Mouse (Mus musculus): ENCODE data around the gene Zfyve27. TPM values are rescaled to one million over a fixed set of nuclear protein-coding genes. Genes with fewer than 3 reads are reported as not detected.

Zfyve27 gene
- total RNA-seq, 2 experiments from 2014 or later, result 61.4 to 63.9 TPM

- DNase-seq (ENCODE audit: low spot score in 2 of 2), result no peak
Measured at GRCm38 (mm10) chr19:42139724-42140517, 23.8 kb upstream of the Zfyve27 start.

GRCm38 (mm10) chr19:42141998-42142397, 21.8 kb upstream of the Zfyve27 start:
- DNase-seq (ENCODE audit: low spot score in 2 of 2), result no peak

GRCm38 (mm10) chr19:42142757-42143156, 21.0 kb upstream of the Zfyve27 start:
- DNase-seq (ENCODE audit: low spot score in 2 of 2), result no peak

GRCm38 (mm10) chr19:42144067-42144466, 19.7 kb upstream of the Zfyve27 start:
- no peak for DNase-seq (ENCODE audit: low spot score in 2 of 2)

GRCm38 (mm10) chr19:42144541-42145167, 19.1 kb upstream of the Zfyve27 start:
- peak; percentile 52 to 69 for DNase-seq (ENCODE audit: low spot score in 2 of 2)

- DNase-seq (ENCODE audit: low spot score in 2 of 2), result no peak
Measured at GRCm38 (mm10) chr19:42145210-42145609, 18.5 kb upstream of the Zfyve27 start.

DNA sequence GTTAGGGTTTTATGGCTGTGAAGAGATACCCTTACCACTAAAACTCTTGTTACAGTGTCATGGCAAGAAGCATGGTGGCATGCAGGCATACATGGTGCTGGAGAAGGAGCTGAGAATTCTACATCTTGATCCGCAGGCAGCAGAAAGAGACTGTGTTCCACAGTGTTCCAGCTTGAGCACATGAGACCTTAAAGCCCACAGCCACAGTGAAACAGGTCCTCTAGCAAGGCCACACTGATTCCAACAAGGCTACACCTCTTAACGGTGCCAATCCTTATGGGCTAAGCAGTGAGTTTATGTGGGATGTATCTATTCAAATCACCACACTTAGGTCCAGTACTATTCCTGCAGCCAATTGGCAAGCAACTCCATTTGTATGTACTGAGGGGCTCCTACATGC, 18.0 kb upstream of the Zfyve27 start:
- DNase-seq (ENCODE audit: low spot score in 2 of 2), result no peak

DNA sequence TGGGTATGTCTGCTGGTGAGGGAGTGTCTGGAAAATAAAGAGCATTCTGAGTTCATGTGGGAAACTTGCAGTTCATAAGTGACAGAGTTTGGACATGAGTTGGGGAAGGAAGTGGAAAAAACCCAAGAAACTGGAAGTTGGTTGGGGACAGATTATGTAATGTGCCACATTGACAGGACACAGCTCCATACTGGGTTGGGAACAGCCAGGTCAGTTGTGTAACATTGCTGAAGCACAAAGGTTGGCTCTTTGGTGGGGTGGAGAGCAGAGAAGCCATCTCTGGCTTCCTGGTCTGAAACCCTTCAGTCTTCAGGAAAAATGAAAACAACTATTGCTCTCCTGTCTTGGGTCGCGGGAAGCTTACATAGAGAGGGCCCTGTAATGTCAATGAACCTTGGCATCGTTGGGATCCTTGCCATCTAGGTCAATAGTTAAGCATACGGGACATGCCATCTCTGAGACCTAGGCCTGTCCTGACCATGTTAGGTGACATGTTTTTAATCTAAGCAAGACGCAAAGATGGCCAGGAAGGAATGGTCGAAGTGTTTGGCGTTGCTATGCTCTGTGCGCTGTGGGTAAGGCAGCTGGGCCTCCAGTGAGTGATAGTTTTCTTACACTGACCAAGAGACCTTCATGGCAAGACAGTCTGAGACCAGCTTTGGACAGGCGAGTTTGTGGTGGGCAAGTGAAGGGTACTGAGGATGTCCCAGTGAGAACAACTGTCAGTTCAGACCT, 17.3 kb upstream of the Zfyve27 start:
- no peak for DNase-seq (ENCODE audit: low spot score in 2 of 2)

DNA sequence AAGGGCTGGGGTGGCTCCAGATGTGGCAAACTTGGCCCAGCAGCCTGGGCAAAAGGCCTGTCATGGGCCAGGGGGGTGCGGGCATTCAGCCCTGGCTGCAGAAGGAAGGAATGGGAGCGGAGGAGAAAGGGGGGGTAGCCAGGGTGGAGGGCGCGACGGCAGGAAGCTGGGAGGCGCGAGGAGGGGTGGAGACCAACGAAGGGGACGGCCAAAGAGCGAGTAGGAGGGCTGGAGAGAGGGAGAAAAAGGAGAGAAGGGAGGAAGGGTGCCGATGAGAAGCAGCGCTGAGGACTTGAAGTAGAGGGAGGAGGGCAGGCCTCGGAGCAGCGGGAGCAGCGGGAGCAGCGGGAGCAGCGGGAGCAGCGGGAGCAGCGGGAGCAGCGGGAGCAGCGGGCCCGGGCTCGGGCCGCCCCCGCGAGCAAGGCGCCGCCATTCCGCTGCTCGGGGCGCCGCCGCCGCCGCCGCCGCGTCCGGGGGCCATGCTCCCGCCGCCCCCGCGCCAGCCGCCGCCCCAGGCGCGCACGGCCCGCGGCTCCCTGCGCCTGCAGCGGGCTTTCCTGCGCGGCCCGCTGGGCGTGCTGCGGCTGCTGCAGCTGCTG, 16.5 kb upstream of the Zfyve27 start, which contains the start of gene Marveld1:
Gene Marveld1, plus strand, starts transcription at position 231 of the 599 bp plus-strand sequence.
- DNase-seq (ENCODE audit: low spot score in 2 of 2), result peak; percentile 30 to 65

GRCm38 (mm10) chr19:42147769-42148568, 15.8 kb upstream of the Zfyve27 start:
- DNase-seq (ENCODE audit: low spot score in 2 of 2), result peak; percentile 27 to 39

GRCm38 (mm10) chr19:42148569-42148860, 15.2 kb upstream of the Zfyve27 start:
- DNase-seq (ENCODE audit: low spot score in 2 of 2), result no peak

DNA sequence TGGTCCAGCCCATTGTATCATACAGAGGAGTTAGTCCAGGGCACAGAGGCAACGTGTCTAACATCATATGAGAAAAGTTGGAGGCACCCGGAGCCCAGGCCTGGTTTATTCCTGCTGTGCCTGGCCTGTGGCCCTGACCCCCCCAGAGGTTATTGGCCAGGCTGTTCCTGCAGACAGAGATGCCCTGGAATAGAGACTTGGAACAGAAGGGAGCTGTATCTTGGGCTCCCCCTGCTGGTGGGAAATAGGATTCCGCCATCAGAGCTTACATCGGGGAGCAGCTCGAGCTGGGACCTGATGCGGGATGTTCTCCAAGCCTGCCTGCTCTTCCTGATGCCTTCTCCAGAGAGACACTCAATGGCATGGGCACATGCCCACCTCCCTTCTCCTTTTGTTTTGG, 11.8 kb upstream of the Zfyve27 start:
- peak; percentile 66 to 73 for DNase-seq (ENCODE audit: low spot score in 2 of 2)

DNA sequence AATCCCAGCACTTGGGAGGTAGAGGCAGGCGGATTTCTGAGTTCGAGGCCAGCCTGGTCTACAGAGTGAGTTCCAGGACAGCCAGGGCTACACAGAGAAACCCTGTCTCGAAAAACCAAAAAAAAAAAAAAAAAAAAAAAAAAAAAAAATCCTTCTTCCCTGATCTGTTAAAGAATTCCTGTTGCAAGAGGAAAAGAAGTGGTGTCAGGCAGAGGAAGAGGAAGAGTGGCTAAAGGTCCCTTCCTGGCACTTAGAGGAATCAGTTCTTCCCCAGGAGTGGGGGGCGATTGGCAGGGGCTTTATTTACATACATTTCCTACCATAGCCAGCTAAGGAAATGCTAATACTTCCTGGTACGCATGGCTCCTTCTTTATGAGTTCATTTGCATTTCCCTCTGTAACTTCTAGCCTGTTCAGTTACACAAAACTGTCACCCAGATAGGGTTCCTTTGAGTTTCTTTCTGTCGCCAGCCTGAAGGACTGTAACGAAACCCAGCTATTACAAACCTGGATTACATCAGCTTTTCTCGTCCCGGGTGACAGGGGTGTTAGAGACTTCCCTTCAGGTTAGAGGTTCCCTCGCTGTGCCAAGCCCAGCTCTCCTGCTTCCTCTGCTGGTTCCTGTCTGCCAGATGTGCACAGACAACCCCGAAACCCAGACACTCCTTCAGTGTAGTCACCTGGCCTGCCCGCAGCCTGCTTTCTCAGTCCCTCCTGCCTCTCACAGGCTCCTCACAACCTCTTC, 6.1 kb upstream of the Zfyve27 start:
- DNase-seq (ENCODE audit: low spot score in 2 of 2), result no peak

GRCm38 (mm10) chr19:42158246-42159017, 5.3 kb upstream of the Zfyve27 start:
- no peak for DNase-seq (ENCODE audit: low spot score in 2 of 2)

DNA sequence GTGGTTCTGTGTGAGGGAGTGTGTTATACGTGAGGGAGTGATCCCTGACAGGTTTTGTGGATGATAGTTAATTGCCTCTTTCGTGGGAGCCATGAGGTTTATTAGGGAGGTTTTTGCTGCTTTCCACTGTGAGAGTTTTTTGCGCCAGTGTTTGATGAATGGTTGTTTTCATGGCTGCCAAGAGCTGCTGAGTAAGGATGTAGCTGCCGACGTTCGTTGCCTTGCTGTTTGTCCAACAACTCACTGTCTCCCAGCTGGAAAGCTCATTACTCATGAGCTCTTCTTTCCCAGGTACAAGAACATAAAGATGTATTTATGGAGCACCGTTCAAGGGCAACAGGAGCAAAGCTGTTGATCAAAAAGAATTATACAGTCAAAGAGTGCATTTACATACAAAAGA, 437 bp downstream of the Zfyve27 start:
- no peak for DNase-seq (ENCODE audit: low spot score in 2 of 2)

DNA sequence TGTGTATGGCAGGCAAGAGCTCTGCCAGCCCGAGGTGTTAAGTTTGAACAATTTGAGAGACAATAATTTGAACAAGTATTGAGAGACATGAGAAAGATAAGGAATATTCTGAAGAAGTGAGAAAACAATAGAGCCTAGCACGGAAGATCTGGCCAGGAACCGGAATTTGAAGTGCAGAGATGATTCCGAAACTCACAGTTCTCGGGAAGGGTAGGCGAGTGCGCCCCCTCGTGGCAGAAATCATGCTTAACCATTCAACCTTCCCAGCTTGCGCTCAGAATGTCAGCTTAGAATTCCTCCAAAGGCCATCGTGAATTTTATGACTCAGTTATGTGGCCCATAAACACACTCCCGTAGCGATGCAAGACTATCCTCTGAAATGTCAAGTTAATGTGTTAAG, 2.4 kb downstream of the Zfyve27 start:
- peak; percentile 78 to 83 for DNase-seq (ENCODE audit: low spot score in 2 of 2)

DNA sequence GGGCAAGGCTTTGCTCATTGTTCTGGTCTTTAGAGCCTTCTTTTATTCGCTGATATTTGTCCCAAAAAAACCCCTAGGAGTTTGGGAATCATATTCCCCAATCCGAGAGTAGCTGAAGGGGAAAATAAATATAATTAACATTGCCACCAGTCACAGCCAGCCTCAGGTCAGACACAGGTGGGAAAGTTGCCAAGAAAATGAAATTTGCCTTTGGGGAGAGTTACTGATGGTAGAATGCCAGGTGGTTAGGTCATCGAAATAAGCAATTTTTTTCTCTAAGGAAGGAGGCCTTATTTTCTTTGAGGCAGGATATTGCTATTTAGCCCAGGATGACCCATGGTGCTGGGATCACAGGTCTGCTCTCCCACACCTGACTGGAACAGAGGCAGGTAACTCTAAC, 3.0 kb downstream of the Zfyve27 start:
- no peak for DNase-seq (ENCODE audit: low spot score in 2 of 2)

- DNase-seq (ENCODE audit: low spot score in 2 of 2), result no peak
Measured at GRCm38 (mm10) chr19:42167489-42167888, 3.7 kb downstream of the Zfyve27 start.

- DNase-seq (ENCODE audit: low spot score in 2 of 2), result no peak
Measured at GRCm38 (mm10) chr19:42169322-42169975, 5.7 kb downstream of the Zfyve27 start.
